Mouse (Mus musculus) brain, embryonic 14.5 days (tissue): ENCODE results near the gene Slc28a1.

Experiments used
- CTCF ChIP-seq: fragments of 200-500 bp; IDR thresholded peaks from 2 replicates; pipeline ENCODE4 v1.5.1; 2012; ENCODE audit warnings: inconsistent platforms, mild to moderate bottlenecking, moderate library complexity, borderline replicate concordance; ENCODE audit not compliant: insufficient read depth, insufficient read length; ENCODE audit errors: extremely low read depth
- POLR2A ChIP-seq: fragments of 200-500 bp; IDR thresholded peaks from 2 replicates; pipeline ENCODE4 v1.6.1; 2012; ENCODE audit warnings: mild to moderate bottlenecking, inconsistent platforms, borderline replicate concordance; ENCODE audit not compliant: poor library complexity, insufficient read depth, insufficient read length, severe bottlenecking; ENCODE audit errors: extremely low read depth

DNA sequence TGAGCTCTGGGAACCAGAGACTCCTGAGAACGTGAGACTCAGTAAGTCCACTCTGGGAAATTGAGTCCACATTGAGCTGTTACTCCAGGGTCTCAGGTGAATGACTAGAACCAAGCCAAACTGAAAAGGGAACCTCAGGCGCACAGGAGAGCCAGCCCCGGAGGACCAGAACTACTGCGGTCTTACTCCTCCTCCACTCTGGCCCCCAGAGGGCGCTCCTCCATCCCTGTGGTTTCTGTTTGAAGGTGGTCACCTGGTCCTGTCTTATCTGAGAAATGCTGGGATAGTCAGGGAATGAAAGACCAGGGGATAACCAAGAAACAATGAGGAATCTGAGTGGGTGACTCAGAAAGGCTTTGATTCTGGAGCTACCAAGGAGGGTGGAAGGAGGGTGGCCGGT lies 94.3 kb downstream of the Slc28a1 start:
- TF ChIP-seq CTCF (peak; percentile 68), POLR2A (no peak)
